Mouse (Mus musculus) stomach, embryonic 15.5 days (tissue): ENCODE results near the gene Olfr1047. TPM values are rescaled to one million over a fixed set of nuclear protein-coding genes. Genes with fewer than 3 reads are reported as not detected.
"Not testable (repeated sequence)": the region's sequence is repeated elsewhere in the genome, so short reads cannot be mapped to it uniquely, and the experiment has no call there.

Experiments
- ATAC-seq: fragments of 200-750 bp; cut with Nextera tagmentation; 2 replicates; pipeline ENCODE4 v1.8.0; 2017; ENCODE audit warnings: low read depth, moderate number of reproducible peaks, moderate TSS enrichment; ENCODE audit not compliant: insufficient read depth, low FRiP score
- H3K27ac ChIP-seq: fragments of 300-500 bp; sonication (generic); 2 replicates; pipeline ENCODE4 v1.5.1; 2015; ENCODE audit warnings: mild to moderate bottlenecking, inconsistent platforms
- H3K27me3 ChIP-seq: fragments of 300-500 bp; sonication (generic); replicated peaks from 2 replicates; pipeline ENCODE4 v1.6.1; 2015; ENCODE audit warnings: inconsistent platforms
- H3K36me3 ChIP-seq: fragments of 300-500 bp; sonication (generic); 2 replicates; pipeline ENCODE4 v1.6.1; 2015; ENCODE audit warnings: inconsistent platforms
- H3K4me1 ChIP-seq: fragments of 300-500 bp; sonication (generic); 2 replicates; pipeline ENCODE4 v1.6.1; 2015; ENCODE audit warnings: inconsistent platforms
- H3K4me2 ChIP-seq: fragments of 300-500 bp; sonication (generic); 2 replicates; pipeline ENCODE4 v1.6.1; 2015; ENCODE audit warnings: mild to moderate bottlenecking, inconsistent platforms
- H3K4me3 ChIP-seq: fragments of 300-500 bp; sonication (generic); replicated peaks from 2 replicates; pipeline ENCODE4 v1.5.1; 2015; ENCODE audit warnings: inconsistent platforms
- H3K9ac ChIP-seq: fragments of 300-500 bp; sonication (generic); 2 replicates; pipeline ENCODE4 v1.6.1; 2015; ENCODE audit warnings: inconsistent platforms
- H3K9me3 ChIP-seq: fragments of 300-500 bp; sonication (generic); 2 replicates; pipeline ENCODE4 v1.6.1; 2016; ENCODE audit warnings: inconsistent platforms
- WGBS: fragments of 180-500 bp; shearing (Covaris S2); methylation state at CpG from one replicate; pipeline ENCODE4 v1.1.7; 2015; 5-methylcytosine and 5-hydroxymethylcytosine counted together
- polyA plus RNA-seq: library from polyadenylated mRNA; unstranded; fragments of >200 nt; fragmentation: Nextera tagmentation; extraction: Ambion mirVana; gene quantifications from 2 replicates; pipeline ENCODE4 v1.2.1, GENCODE M21; 2015

Gene Olfr1047
- polyA plus RNA-seq = not detected in 2 replicates

DNA sequence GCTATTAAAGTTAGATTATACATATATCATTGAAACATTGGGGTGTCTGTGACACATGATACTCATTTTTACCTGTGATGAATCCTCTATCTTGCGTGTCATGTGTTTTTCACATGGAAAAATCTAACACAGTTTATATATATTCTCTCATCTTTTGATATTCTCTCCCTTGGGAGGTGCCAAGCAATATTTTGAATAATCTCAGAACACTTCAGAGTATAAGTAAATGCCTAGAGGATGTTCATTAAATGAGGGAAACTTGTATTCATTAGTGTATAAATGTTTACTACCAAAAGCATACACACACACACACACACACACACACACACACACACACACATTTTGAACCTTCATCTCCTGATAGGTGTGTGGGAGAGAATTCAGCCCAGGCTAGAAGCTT is at the start of gene Olfr1047:
Olfr1047 (minus strand) TSS at position 101 of the 400 bp plus-strand sequence.
- no peak within 1 kb of the TSS for H3K9ac ChIP-seq
- ATAC-seq = no peak
- no peaks in the 10 kb centered on the region for H3K27me3 ChIP-seq
- H3K27ac ChIP-seq = no peak within 1 kb of the TSS
- H3K9me3 ChIP-seq = no peaks in the 10 kb centered on the region
- no peaks in the 10 kb centered on the region for H3K36me3 ChIP-seq
- no peaks in the 10 kb centered on the region for H3K4me1 ChIP-seq
- no peak within 1 kb of the TSS for H3K4me2 ChIP-seq
- 86% methylated on average over 1 of the region's 1 CpGs for WGBS
- no peak within 1 kb of the TSS for H3K4me3 ChIP-seq

DNA sequence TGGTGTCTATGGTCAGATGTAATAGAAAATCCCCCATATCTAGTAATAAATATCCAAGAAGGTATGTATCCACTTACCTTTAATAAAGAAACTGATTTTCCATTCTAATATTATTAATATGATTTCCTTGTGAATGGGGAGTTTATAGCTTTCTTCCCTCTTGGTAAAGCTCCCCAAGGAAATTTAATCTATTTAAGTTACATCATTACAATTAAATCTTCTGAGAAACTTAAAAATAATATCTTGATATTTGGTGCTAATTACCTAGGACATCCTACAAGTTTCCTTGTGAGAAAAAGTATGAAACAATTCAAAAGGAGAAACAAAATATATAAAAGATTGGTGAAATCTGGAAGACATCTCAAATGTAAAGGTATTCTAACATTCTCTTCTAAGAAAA is 47.8 kb upstream of the Olfr1047 start, which contains the start of gene Olfr1051:
Olfr1051 (minus strand) TSS at position 101 of the 400 bp plus-strand sequence.
- H3K9me3 ChIP-seq, ATAC-seq, H3K27ac ChIP-seq, H3K36me3 ChIP-seq, H3K4me2 ChIP-seq, H3K4me1 ChIP-seq, H3K4me3 ChIP-seq, H3K27me3 ChIP-seq, H3K9ac ChIP-seq: not testable (repeated sequence)

DNA sequence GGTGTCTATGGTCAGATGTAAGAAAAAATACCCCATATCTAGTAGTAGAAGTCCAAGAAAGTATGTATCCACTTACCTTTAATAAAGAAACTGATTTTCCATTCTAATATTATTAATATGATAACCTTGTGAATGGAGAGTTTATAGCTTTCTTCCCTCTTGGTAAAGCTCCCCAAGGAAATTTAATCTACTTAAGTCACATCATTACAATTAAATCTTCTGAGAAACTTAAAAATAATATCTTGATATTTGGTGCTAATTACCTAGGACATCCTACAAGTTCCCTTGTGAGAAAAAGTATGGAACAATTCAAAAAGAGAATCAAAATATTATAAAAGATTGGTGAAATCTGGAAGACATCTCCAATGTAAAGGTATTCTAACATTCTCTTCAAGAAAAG is 27.0 kb upstream of the Olfr1047 start, which contains the start of gene Olfr1049:
Olfr1049 (minus strand) TSS at position 101 of the 400 bp plus-strand sequence.
- not testable (repeated sequence) for H3K4me1 ChIP-seq, H3K9ac ChIP-seq, ATAC-seq, H3K27me3 ChIP-seq, H3K36me3 ChIP-seq, H3K4me3 ChIP-seq, H3K9me3 ChIP-seq, H3K4me2 ChIP-seq, H3K27ac ChIP-seq

DNA sequence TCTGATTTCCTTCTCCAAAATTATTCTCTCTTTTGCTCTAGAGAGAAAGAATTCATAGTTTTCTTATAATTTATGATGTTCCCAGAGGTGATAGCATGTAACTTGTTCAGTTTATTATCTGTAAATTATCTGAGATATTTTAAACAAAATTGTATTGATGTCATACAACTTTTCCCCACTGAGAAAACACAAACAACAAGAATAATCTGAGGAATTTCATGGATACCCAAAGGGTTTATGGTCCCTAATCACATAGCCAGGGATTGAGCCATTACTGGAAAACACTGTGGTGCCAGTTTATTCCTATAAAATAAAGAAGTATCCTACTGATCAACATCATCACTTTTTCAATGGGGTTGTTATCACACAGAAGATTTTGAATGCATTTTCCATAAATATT is 9.0 kb upstream of the Olfr1047 start, which contains the start of gene Olfr1048:
Olfr1048 (minus strand) TSS at position 101 of the 400 bp plus-strand sequence.
- H3K9ac ChIP-seq = no peak within 1 kb of the TSS
- no peaks in the 10 kb centered on the region for H3K27me3 ChIP-seq
- no peak within 1 kb of the TSS for H3K4me2 ChIP-seq
- H3K27ac ChIP-seq = no peak within 1 kb of the TSS
- H3K36me3 ChIP-seq = no peaks in the 10 kb centered on the region
- H3K4me1 ChIP-seq = no peaks in the 10 kb centered on the region
- no peak within 1 kb of the TSS for H3K4me3 ChIP-seq
- no peaks in the 10 kb centered on the region for H3K9me3 ChIP-seq
- no peak for ATAC-seq

DNA sequence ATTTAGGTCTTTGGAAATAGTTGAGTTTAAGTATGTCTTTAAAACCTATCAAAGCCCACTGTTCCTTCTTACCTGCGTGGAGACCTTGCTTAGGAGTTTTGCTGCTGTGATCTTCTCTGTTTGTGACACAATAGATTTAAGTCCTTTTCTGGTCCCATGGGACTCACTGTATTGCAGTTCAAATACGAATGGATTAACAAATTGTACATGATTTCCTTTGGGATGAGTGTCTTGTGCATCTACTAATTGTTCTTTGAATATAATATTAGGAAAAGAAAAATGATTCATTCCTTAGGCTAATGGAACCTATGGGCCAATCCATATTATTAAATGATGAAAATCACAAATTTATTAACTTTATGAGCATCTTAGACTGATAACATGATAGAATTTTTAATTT is 12.0 kb downstream of the Olfr1047 start, which contains the start of gene Olfr1046:
Olfr1046 (minus strand) TSS at position 101 of the 400 bp plus-strand sequence.
- Histone ChIP-seq H3K9me3 (no peaks in the 10 kb centered on the region), H3K27me3 (no peaks in the 10 kb centered on the region), H3K36me3 (no peaks in the 10 kb centered on the region), H3K4me1 (no peaks in the 10 kb centered on the region), H3K9ac (no peak within 1 kb of the TSS), H3K4me2 (no peak within 1 kb of the TSS), H3K4me3 (no peak within 1 kb of the TSS), H3K27ac (no peak within 1 kb of the TSS)
- 71% methylated on average over 2 of the region's 2 CpGs for whole genome bisulfite sequencing
- no peak for ATAC-seq

DNA sequence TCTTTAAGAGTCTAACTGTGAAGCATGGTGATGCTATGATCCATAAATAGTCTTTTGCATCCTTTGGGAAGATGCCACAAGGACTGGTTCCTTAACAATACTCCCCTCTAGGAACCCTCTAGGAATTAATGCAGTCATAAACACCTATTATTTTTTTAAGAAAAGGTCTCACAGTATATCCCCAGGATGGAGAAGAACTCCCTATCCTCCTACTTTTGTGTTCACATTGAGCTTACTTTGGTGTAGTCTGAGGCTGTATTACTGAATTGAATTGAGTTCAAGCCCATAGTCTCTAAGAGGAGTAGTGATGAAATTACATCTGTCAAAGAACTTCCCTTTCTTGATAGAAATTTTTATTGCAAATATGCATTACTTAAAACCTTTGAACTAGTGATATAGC is 28.3 kb downstream of the Olfr1047 start, which contains the start of gene Olfr1045:
Olfr1045 (minus strand) TSS at position 101 of the 400 bp plus-strand sequence.
- no peak for ATAC-seq
- H3K4me1 ChIP-seq = no peaks in the 10 kb centered on the region
- no peak within 1 kb of the TSS for H3K27ac ChIP-seq
- no peak within 1 kb of the TSS for H3K4me2 ChIP-seq
- H3K4me3 ChIP-seq = no peak within 1 kb of the TSS
- no peaks in the 10 kb centered on the region for H3K9me3 ChIP-seq
- H3K9ac ChIP-seq = no peak within 1 kb of the TSS
- H3K27me3 ChIP-seq = no peaks in the 10 kb centered on the region
- no peaks in the 10 kb centered on the region for H3K36me3 ChIP-seq

DNA sequence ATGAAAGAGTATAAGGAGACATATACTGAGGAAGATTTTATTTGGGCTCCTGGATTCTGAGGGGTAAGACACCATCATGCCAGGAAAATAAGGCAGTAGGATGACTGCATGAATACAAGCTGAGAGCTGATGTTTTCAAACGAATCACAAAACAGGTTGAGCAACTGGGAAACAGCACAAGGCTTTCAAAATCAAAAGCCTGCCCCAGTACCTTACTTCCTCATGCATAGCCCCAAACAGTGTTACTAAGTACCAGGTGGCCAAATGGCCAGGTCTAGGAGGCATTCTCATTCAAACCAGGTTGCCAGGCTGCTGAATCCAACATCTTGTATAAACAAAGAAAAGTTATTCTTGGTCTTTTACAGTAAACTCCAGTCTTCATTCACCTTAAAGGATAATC is 35.3 kb downstream of the Olfr1047 start:
- H3K9me3 ChIP-seq = no peaks in the 10 kb centered on the region
- no peak overlapping the region for H3K9ac ChIP-seq
- no peaks in the 10 kb centered on the region for H3K27me3 ChIP-seq
- H3K4me1 ChIP-seq = no peaks in the 10 kb centered on the region
- H3K27ac ChIP-seq = no peak overlapping the region
- no peak for ATAC-seq
- H3K36me3 ChIP-seq = no peaks in the 10 kb centered on the region
- no peak overlapping the region for H3K4me3 ChIP-seq
- H3K4me2 ChIP-seq = no peak overlapping the region
- 49% methylated on average over 1 of the region's 1 CpGs for WGBS

DNA sequence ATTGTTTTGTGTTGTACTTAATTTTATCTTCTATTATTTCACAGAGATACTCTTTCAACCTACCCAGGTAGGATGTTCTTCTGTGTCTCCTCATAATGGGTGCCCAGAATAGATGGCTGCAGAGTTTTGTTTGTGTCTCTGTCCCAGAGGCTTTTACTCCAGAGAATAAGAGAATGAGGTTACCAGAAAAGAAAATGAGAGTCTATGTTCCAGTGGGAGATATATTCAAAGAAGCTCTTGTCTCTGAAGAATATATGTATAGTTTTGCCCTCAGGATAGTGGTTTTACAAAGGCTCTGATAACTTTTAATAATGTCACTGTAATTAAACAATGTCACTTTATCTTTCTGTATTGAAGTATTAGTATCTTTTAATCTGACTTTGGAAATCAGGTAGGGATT is 45.6 kb downstream of the Olfr1047 start, which contains the start of gene Olfr52:
Olfr52 (minus strand) TSS at position 101 of the 400 bp plus-strand sequence.
- no peaks in the 10 kb centered on the region for H3K27me3 ChIP-seq
- no peak within 1 kb of the TSS for H3K4me3 ChIP-seq
- no peak for ATAC-seq
- H3K4me2 ChIP-seq = no peak within 1 kb of the TSS
- H3K27ac ChIP-seq = no peak within 1 kb of the TSS
- H3K9me3 ChIP-seq = no peaks in the 10 kb centered on the region
- H3K9ac ChIP-seq = no peak within 1 kb of the TSS
- no peaks in the 10 kb centered on the region for H3K4me1 ChIP-seq
- H3K36me3 ChIP-seq = no peaks in the 10 kb centered on the region

DNA sequence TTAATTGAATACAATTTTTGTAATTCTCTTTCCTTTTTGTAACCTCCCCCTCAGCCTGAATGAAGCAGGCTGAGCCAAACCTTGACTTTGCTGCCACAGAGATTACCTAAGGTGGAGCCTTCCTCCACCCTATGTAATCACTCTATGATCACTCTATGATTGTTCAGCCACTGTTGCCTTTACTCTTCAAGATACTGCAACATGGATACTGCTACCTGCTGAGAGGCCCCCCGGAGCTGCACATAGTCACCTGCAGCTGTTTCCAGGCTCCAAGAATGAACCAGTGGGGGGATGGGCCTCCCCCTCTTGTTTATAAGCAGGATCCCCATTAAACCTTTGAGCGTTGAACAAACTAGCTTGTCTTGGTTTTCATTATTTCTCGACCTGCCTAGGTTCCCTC is 51.3 kb downstream of the Olfr1047 start:
- Histone ChIP-seq H3K27ac (no peak overlapping the region), H3K4me3 (no peak overlapping the region), H3K9ac (no peak overlapping the region), H3K9me3 (no peaks in the 10 kb centered on the region), H3K27me3 (no peaks in the 10 kb centered on the region), H3K4me2 (no peak overlapping the region), H3K36me3 (no peaks in the 10 kb centered on the region), H3K4me1 (no peaks in the 10 kb centered on the region)
- WGBS = 74% methylated on average over 3 of the region's 3 CpGs
- ATAC-seq = no peak

DNA sequence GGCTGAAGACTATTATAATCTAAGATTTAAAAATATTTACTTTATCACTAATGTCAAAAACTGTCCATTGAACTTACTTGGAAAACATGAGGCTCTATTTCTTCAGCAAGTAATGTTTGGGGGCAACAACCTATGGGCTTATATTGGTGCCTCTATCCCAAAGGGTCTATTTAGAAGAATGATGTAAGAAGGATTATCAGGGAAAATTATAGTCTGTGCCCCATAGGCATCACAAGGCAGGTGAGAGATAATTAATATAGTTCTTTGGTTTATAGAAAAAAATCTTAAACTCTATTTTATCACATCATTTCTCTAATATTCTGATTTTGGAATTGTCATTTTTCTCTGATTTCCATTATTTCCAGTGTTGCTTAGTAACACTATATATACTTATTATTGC is 53.5 kb downstream of the Olfr1047 start, which contains the start of gene Olfr1044:
Olfr1044 (minus strand) TSS at position 101 of the 400 bp plus-strand sequence.
- ATAC-seq = no peak
- Histone ChIP-seq H3K9ac (no peak within 1 kb of the TSS), H3K27me3 (no peaks in the 10 kb centered on the region), H3K9me3 (no peaks in the 10 kb centered on the region), H3K36me3 (no peaks in the 10 kb centered on the region), H3K4me2 (no peak within 1 kb of the TSS), H3K27ac (no peak within 1 kb of the TSS), H3K4me3 (no peak within 1 kb of the TSS), H3K4me1 (no peaks in the 10 kb centered on the region)

Other genes with a start within 250 kb of the Olfr1047 start
- not detected in 2 replicates for gene Olfr1031, start 241.1 kb downstream of the Olfr1047 start, polyA plus RNA-seq
- gene Olfr1032, start 225.9 kb downstream of the Olfr1047 start, polyA plus RNA-seq = not detected in 2 replicates
- gene Olfr1033, start 210.8 kb downstream of the Olfr1047 start, polyA plus RNA-seq = 3.6 and 5.2 TPM in 2 replicates
- gene Olfr1034, start 185.5 kb downstream of the Olfr1047 start, polyA plus RNA-seq = 0.05 and 0.10 TPM in 2 replicates
- not detected in 2 replicates for gene Olfr1036, start 157.4 kb downstream of the Olfr1047 start, polyA plus RNA-seq
- gene Olfr1037, start 144.0 kb downstream of the Olfr1047 start, polyA plus RNA-seq = not detected in 2 replicates
- not detected in 2 replicates for gene Olfr1039, start 95.5 kb downstream of the Olfr1047 start, polyA plus RNA-seq
- not detected in 2 replicates for gene Olfr1040, start 84.7 kb downstream of the Olfr1047 start, polyA plus RNA-seq
- gene Olfr1042, start 69.6 kb downstream of the Olfr1047 start, polyA plus RNA-seq = not detected in 2 replicates
- gene Olfr1043, start 63.9 kb downstream of the Olfr1047 start, polyA plus RNA-seq = not detected in 2 replicates
- not detected in 2 replicates for gene Olfr1044, start 53.6 kb downstream of the Olfr1047 start, polyA plus RNA-seq
- gene Olfr52, start 45.7 kb downstream of the Olfr1047 start, polyA plus RNA-seq = not detected in 2 replicates
- gene Olfr1045, start 28.4 kb downstream of the Olfr1047 start, polyA plus RNA-seq = not detected in 2 replicates
- gene Olfr1046, start 12.1 kb downstream of the Olfr1047 start, polyA plus RNA-seq = not detected in 2 replicates
- gene Olfr1048, start 8.9 kb upstream of the Olfr1047 start, polyA plus RNA-seq = not detected in 2 replicates
- not detected in 2 replicates for gene Olfr1049, start 26.9 kb upstream of the Olfr1047 start, polyA plus RNA-seq
- not detected in 2 replicates for gene Olfr1051, start 47.7 kb upstream of the Olfr1047 start, polyA plus RNA-seq
- gene Olfr1052, start 61.1 kb upstream of the Olfr1047 start, polyA plus RNA-seq = not detected in 2 replicates
- not detected in 2 replicates for gene Olfr1053, start 83.9 kb upstream of the Olfr1047 start, polyA plus RNA-seq
- not detected in 2 replicates for gene Olfr1054, start 104.0 kb upstream of the Olfr1047 start, polyA plus RNA-seq
- not detected in 2 replicates for gene Olfr1055, start 118.9 kb upstream of the Olfr1047 start, polyA plus RNA-seq
- not detected in 2 replicates for gene Olfr1056, start 131.1 kb upstream of the Olfr1047 start, polyA plus RNA-seq
- gene Olfr1057, start 147.0 kb upstream of the Olfr1047 start, polyA plus RNA-seq = not detected in 2 replicates
- gene Olfr1058, start 157.2 kb upstream of the Olfr1047 start, polyA plus RNA-seq = not detected in 2 replicates
- gene Olfr1061, start 182.6 kb upstream of the Olfr1047 start, polyA plus RNA-seq = not detected in 2 replicates
- gene Olfr1062, start 195.3 kb upstream of the Olfr1047 start, polyA plus RNA-seq = not detected in 2 replicates
- not detected in 2 replicates for gene Olfr1065, start 219.2 kb upstream of the Olfr1047 start, polyA plus RNA-seq
- gene Olfr1066, start 224.9 kb upstream of the Olfr1047 start, polyA plus RNA-seq = not detected in 2 replicates